Mouse (Mus musculus) MEL (cell line): Measurements from ENCODE around the gene Syt2.

ENCODE experiments used
- CTCF ChIP-seq, 3 experiments: IDR thresholded peaks in 2 of 3; conservative IDR thresholded peaks in 1 of 3; 2 replicates each; pipeline ENCODE4 v1.5.1; 2011 to 2012; ENCODE audit warnings: low read length in 3 of 3, low read depth in 2 of 3, mild to moderate bottlenecking in 2 of 3, improper control_type of control experiment in 1 of 3, inconsistent platforms in 1 of 3, mixed read lengths in 1 of 3, moderate library complexity in 1 of 3; ENCODE audit not compliant: control insufficient read depth in 1 of 3, insufficient read depth in 1 of 3, poor library complexity in 1 of 3, severe bottlenecking in 1 of 3
- POLR2A ChIP-seq, 2 experiments: IDR thresholded peaks; 2 replicates each; pipeline ENCODE4 v1.6.1; 2011 to 2012; ENCODE audit warnings: low read length in 2 of 2, mild to moderate bottlenecking in 2 of 2, control low read depth in 1 of 2, improper control_type of control experiment in 1 of 2, low read depth in 1 of 2, moderate library complexity in 1 of 2; ENCODE audit not compliant: control insufficient read depth in 1 of 2, insufficient read depth in 1 of 2, poor library complexity in 1 of 2

GRCm38 (mm10) chr1:134759133-134759532 is 112.7 kb downstream of the Syt2 start:
- TF ChIP-seq CTCF (IDR thresholded peaks at IDR 0.05 in 2 of 3, conservative IDR thresholded peaks at IDR 0.05 in 1 of 3; ENCODE audit: control insufficient read depth in 1 of 3, insufficient read depth in 1 of 3, low read depth in 2 of 3, low read length in 3 of 3, poor library complexity in 1 of 3, severe bottlenecking in 1 of 3) = no peak
- TF ChIP-seq POLR2A (IDR thresholded peaks at IDR 0.05; ENCODE audit: control insufficient read depth in 1 of 2, insufficient read depth in 1 of 2, low read depth in 1 of 2, low read length in 2 of 2, poor library complexity in 1 of 2) = no peak
